Mouse (Mus musculus) liver, embryonic 15.5 days (tissue): ENCODE measurements around the gene Ip6k2. TPM values are rescaled to one million over a fixed set of nuclear protein-coding genes. Genes with fewer than 3 reads are reported as not detected.

Experiments
- ATAC-seq: fragments of 200-750 bp; cut with Nextera tagmentation; 2 replicates; pipeline ENCODE4 v1.8.0; 2017; ENCODE audit warnings: moderate number of reproducible peaks, mild to moderate bottlenecking, moderate library complexity; ENCODE audit not compliant: insufficient read depth
- H3K27ac ChIP-seq: fragments of 300-500 bp; sonication (generic); replicated peaks from 2 replicates; pipeline ENCODE4 v1.5.1; 2015; ENCODE audit warnings: mild to moderate bottlenecking, inconsistent platforms
- H3K27me3 ChIP-seq: fragments of 300-500 bp; sonication (generic); 2 replicates; pipeline ENCODE4 v1.6.1; 2015; ENCODE audit warnings: mild to moderate bottlenecking, inconsistent platforms
- H3K36me3 ChIP-seq: fragments of 300-500 bp; sonication (generic); replicated peaks from 2 replicates; pipeline ENCODE4 v1.6.1; 2015; ENCODE audit warnings: moderate library complexity, mild to moderate bottlenecking, inconsistent platforms
- H3K4me1 ChIP-seq: fragments of 300-500 bp; sonication (generic); replicated peaks from 2 replicates; pipeline ENCODE4 v1.6.1; 2015; ENCODE audit warnings: inconsistent platforms
- H3K4me2 ChIP-seq: fragments of 300-500 bp; sonication (generic); 2 replicates; pipeline ENCODE4 v1.6.1; 2015; ENCODE audit warnings: moderate library complexity, mild to moderate bottlenecking, inconsistent platforms
- H3K4me3 ChIP-seq: fragments of 300-500 bp; sonication (generic); replicated peaks from 2 replicates; pipeline ENCODE4 v1.5.1; 2015; ENCODE audit warnings: mild to moderate bottlenecking, inconsistent platforms
- H3K9ac ChIP-seq: fragments of 300-500 bp; sonication (generic); 2 replicates; pipeline ENCODE4 v1.6.1; 2015; ENCODE audit warnings: moderate library complexity, mild to moderate bottlenecking, inconsistent platforms
- H3K9me3 ChIP-seq: fragments of 300-500 bp; sonication (generic); replicated peaks from 2 replicates; pipeline ENCODE4 v1.6.1; 2016; ENCODE audit warnings: inconsistent platforms
- WGBS: fragments of 180-500 bp; shearing (Covaris S2); methylation state at CpG from one replicate; pipeline ENCODE4 v1.1.7; 2015; ENCODE audit warnings: mixed read lengths; ENCODE audit not compliant: insufficient replicate concordance; 5-methylcytosine and 5-hydroxymethylcytosine counted together
- microRNA-seq: library from miRNA; unstranded; fragments of <30 nt; microRNA quantifications from one replicate; pipeline ENCODE4, GENCODE M21; 2016
- polyA plus RNA-seq: library from polyadenylated mRNA; unstranded; fragments of >200 nt; fragmentation: Nextera tagmentation; extraction: Ambion mirVana; gene quantifications from 2 replicates; pipeline ENCODE4 v1.2.1, GENCODE M21; 2015

The Ip6k2 gene
- polyA plus RNA-seq, 1 experiment from 2014 or later, result 11.6 TPM

DNA sequence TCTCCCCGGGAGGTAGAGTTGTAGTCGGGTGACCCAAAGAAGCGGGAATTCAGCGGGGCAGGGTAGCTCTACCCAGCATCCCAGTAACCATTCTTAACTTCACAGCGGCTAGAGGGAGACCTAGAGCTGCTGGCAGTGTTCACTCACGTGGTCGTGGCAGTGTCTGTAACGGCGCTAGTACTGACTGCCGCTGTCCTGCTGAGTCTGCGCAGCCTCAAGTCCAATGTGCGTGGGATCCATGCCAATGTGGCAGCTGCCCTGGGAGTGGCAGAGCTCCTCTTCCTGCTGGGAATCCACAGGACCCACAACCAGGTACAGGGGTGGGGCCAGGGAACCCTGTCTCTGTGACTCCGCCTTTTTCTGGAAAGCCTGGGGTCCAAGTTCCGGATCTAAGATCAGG is 59.4 kb downstream of the Ip6k2 start:
- Histone ChIP-seq H3K9ac (no peak overlapping the region), H3K4me3 (no peak overlapping the region), H3K27ac (no peak overlapping the region), H3K36me3 (no peaks in the 10 kb centered on the region), H3K4me2 (peak overlapping the region; percentile 27; the same call in 1 of the 2 replicates), H3K9me3 (no peaks in the 10 kb centered on the region), H3K27me3 (peaks cover 38% of the 10 kb centered on the region), H3K4me1 (0 out of 2 replicates have a peak, but pooled peaks cover 7% of the 10 kb centered on the region)
- 9% methylated on average over 14 of the region's 14 CpGs for WGBS
- ATAC-seq, result no peak

DNA sequence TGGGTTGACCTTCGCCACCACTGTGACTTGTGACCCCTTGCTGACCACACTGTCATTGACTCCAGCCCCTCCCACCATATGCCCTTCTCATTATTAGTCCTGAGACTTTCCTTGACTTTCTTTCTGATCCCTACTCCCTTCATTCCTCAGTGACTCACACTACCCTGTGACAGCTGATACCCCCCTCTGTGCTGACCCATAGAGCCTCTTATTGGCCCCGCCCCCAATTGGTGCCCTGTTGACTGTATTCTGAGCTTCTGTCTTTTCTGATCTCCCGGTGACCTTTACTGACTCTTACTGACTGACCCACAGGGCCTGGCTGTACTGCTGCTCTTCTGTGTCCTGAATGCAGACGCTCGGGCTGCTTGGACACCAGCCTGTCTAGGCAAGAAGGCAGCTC is 61.8 kb downstream of the Ip6k2 start:
- Histone ChIP-seq H3K4me3 (no peak overlapping the region), H3K9me3 (no peaks in the 10 kb centered on the region), H3K4me2 (no peak overlapping the region), H3K4me1 (0 out of 2 replicates have a peak, but pooled peaks cover 7% of the 10 kb centered on the region), H3K36me3 (no peaks in the 10 kb centered on the region), H3K9ac (no peak overlapping the region), H3K27me3 (peaks cover 38% of the 10 kb centered on the region), H3K27ac (no peak overlapping the region)
- no peak for ATAC-seq
- WGBS, result 59% methylated on average over 5 of the region's 5 CpGs

DNA sequence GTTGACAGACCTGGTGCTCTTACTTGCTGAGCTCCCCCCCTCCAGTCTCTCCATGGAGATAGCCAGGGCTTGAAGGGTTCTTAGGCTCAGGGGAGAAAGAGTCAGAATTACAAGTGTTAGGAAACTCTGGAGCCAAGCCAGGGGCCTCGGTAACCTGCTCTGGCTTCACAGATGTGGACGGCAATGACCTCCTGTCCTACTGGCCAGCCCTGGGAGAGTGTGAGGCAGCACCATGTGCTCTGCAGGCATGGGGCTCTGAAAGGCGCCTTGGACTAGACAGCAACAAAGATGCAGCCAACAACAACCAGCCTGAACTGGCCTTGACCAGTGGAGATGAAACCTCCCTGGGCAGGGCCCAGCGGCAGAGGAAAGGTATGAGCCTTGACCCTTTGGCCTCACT is 63.8 kb downstream of the Ip6k2 start:
- Histone ChIP-seq H3K9me3 (no peaks in the 10 kb centered on the region), H3K4me3 (no peak overlapping the region), H3K27ac (no peak overlapping the region), H3K9ac (no peak overlapping the region), H3K36me3 (no peaks in the 10 kb centered on the region), H3K27me3 (peaks cover 27% of the 10 kb centered on the region), H3K4me2 (no peak overlapping the region), H3K4me1 (peaks cover 7% of the 10 kb centered on the region; the same call in 1 of the 2 replicates)
- ATAC-seq, result no peak
- whole genome bisulfite sequencing, result 56% methylated on average over 4 of the region's 4 CpGs

DNA sequence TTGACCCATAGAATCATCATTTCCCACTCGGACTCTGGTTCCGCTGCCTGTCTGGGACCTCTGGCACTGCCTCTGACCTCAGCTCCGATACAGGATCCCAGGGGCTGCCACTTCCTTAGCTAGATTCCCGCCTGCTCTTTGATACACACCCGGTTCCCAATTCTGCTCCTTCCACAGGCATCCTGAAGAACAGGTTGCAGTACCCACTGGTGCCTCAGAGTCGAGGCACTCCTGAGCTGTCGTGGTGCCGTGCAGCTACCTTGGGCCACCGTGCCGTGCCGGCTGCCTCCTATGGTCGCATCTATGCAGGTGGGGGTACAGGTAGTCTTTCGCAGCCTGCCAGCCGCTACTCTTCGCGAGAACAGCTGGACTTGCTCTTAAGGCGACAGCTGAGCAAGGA is 64.8 kb downstream of the Ip6k2 start:
- no peak overlapping the region for H3K9ac ChIP-seq

DNA sequence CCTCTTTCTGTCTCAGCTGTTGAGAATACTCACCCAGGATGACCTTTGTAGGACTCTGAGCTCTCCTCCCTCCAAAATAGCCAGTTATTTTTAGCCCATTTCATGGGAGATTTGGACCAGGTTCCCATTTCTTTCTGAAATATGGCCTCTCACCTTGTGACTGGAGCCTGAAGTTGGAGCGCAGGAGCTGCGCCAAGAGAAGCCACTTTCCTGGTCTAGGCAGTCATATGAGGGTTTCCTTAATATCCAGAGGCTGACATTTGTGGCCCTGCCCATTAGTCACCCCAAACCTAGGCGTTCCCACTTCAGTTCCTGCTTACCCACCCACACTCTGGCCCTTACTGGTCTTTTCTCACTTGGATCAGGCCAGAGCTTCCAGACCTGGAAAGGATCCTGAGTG is 69.4 kb downstream of the Ip6k2 start, which contains the start of gene Slc26a6:
TSS of gene Slc26a6 (plus strand) at position 308 of the 400 bp plus-strand sequence.
- peak within 1 kb of the TSS; percentile 64 for H3K9ac ChIP-seq

More for the DNA sequence above, 64.8 kb downstream of the Ip6k2 start:
- H3K4me1 ChIP-seq, result peaks cover 11% of the 10 kb centered on the region
- no peak overlapping the region for H3K27ac ChIP-seq
- H3K36me3 ChIP-seq, result no peaks in the 10 kb centered on the region
- no peak for ATAC-seq
- H3K4me2 ChIP-seq, result no peak overlapping the region
- H3K9me3 ChIP-seq, result no peaks in the 10 kb centered on the region
- 66% methylated on average over 17 of the region's 17 CpGs for WGBS
- no peak overlapping the region for H3K4me3 ChIP-seq
- H3K27me3 ChIP-seq, result peaks cover 17% of the 10 kb centered on the region; the same call in 1 of the 2 replicates

DNA sequence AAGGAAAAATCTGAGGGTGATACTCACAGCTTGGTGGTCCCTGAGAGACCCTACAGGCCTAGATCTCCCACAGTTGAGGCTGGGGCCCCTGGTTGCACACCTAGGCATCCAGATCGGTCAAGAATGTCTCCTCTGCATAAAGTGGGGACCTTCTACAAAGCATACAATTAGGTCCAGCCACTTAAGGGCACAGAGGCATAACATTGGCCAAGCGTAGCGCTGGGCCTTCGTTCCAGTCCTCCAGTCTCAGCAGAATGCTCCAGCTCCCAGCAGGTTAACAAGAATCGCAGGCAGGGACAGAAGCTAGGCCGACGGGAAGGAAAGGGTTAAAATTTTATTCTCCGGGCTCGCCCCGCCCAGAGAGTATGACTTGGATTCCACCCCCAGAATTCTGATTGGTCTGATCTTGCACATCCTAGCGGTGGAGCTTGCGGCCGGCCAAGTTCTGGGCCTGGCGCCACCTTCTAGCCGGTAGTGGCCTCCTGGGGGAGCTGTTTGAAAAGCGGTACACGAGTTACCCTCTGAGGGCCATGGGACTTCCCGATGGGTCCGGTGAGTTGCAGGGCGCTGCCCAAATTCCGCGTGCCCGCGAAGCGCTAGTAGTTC is 70.1 kb downstream of the Ip6k2 start:
- Histone ChIP-seq H3K27me3 (no peaks in the 10 kb centered on the region), H3K4me1 (peaks cover 36% of the 10 kb centered on the region), H3K36me3 (no peaks in the 10 kb centered on the region), H3K4me3 (peak overlapping the region; percentile 72), H3K4me2 (peak overlapping the region; percentile 98), H3K27ac (peak overlapping the region; percentile 75), H3K9ac (peak overlapping the region; percentile 64), H3K9me3 (no peaks in the 10 kb centered on the region)
- peak; percentile 92 for ATAC-seq
- WGBS, result 3% methylated on average over 25 of the region's 25 CpGs

More for the DNA sequence above, 69.4 kb downstream of the Ip6k2 start, which contains the start of gene Slc26a6:
- peak within 1 kb of the TSS; percentile 98 for H3K4me2 ChIP-seq
- H3K4me1 ChIP-seq, result peaks cover 36% of the 10 kb centered on the region
- H3K27me3 ChIP-seq, result no peaks in the 10 kb centered on the region; the same call in 1 of the 2 replicates
- no peak for ATAC-seq
- no peaks in the 10 kb centered on the region for H3K36me3 ChIP-seq
- H3K9me3 ChIP-seq, result no peaks in the 10 kb centered on the region
- peak within 1 kb of the TSS; percentile 72 for H3K4me3 ChIP-seq
- 74% methylated on average over 3 of the region's 3 CpGs for WGBS
- peak within 1 kb of the TSS; percentile 75 for H3K27ac ChIP-seq

DNA sequence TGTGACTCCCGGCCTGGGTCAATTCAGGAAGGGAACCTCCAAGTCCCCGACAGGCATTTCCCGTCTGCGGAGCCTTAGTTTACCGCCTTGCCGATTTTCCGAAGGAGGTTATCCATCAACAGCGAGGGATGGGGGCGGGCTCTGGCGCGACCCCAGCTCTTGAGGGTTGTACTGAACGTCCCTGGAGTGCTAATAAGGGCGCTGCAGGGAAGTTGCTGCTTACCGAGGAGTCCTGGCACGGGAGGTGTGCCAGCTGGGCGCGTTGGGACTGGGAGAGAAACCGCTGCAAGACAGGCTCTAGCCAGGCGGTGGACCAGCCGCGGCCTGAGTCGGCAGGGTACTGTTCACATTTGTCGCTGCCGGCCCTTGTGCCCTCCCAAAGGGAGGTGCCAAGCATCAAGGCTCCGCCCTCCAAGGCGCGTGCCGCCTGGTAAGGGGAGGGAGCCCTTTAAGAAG is 70.7 kb downstream of the Ip6k2 start:
- peak overlapping the region; percentile 98 for H3K4me2 ChIP-seq
- under 1% methylated on average over 28 of the region's 28 CpGs for WGBS
- ATAC-seq, result peak; percentile 80

DNA sequence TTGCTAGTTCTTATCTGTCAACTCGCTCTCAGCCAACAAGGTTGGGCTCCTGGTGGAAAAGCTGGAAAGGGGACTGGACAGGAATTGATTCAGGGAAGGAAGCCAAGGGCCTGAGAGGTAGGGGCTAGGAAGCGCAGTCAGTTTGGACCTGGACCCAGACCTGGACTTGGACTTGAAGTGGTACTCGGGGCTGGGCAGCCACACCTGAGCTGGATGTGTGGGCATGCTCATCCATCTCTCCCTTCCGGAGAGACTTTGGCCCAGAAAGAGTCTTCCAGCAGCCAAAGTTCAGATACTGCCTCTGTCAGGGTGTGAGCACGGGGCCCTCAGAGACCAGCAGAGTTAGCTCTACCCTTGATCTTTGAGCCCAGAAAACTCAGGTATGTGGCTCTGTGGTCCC is 71.7 kb downstream of the Ip6k2 start:
- ATAC-seq, result no peak
- Histone ChIP-seq H3K9me3 (no peaks in the 10 kb centered on the region), H3K4me2 (0 out of 2 replicates have a peak overlapping the region, but pooled peaks have one; percentile 98), H3K9ac (no peak overlapping the region), H3K27me3 (no peaks in the 10 kb centered on the region), H3K4me3 (peak overlapping the region; percentile 72; the same call in 1 of the 2 replicates), H3K4me1 (peaks cover 43% of the 10 kb centered on the region), H3K27ac (0 out of 2 replicates have a peak overlapping the region, but pooled peaks have one; percentile 14), H3K36me3 (no peaks in the 10 kb centered on the region)
- WGBS, result 61% methylated on average over 5 of the region's 5 CpGs

More for the DNA sequence above, 70.7 kb downstream of the Ip6k2 start:
- Histone ChIP-seq H3K27me3 (no peaks in the 10 kb centered on the region), H3K9ac (peak overlapping the region; percentile 64), H3K4me3 (peak overlapping the region; percentile 72), H3K27ac (peak overlapping the region; percentile 75), H3K9me3 (no peaks in the 10 kb centered on the region), H3K36me3 (no peaks in the 10 kb centered on the region), H3K4me1 (peaks cover 36% of the 10 kb centered on the region)

Small RNAs within 50 kb of the gene (microRNA-seq; reads per million reads assigned to microRNA genes)
- not detected for gene Gm23156

Other genes with a start within 250 kb of the Ip6k2 start
- 91.3 and 93.7 TPM in 2 replicates for gene Impdh2, start 223.5 kb upstream of the Ip6k2 start, polyA plus RNA-seq
- gene Ndufaf3, start 216.4 kb upstream of the Ip6k2 start, polyA plus RNA-seq, result 25.6 and 26.2 TPM in 2 replicates
- gene Dalrd3, start 213.9 kb upstream of the Ip6k2 start, polyA plus RNA-seq, result 29.2 and 34.2 TPM in 2 replicates
- gene Wdr6, start 205.1 kb upstream of the Ip6k2 start, polyA plus RNA-seq, result 11.4 and 12.1 TPM in 2 replicates
- gene P4htm, start 186.1 kb upstream of the Ip6k2 start, polyA plus RNA-seq, result 0.36 and 0.41 TPM in 2 replicates
- 29.7 and 32.3 TPM in 2 replicates for gene Arih2, start 134.4 kb upstream of the Ip6k2 start, polyA plus RNA-seq
- gene Slc25a20, start 121.7 kb upstream of the Ip6k2 start, polyA plus RNA-seq, result 25.4 and 26.8 TPM in 2 replicates
- gene Prkar2a, start 94.5 kb upstream of the Ip6k2 start, polyA plus RNA-seq, result 9.5 and 10.3 TPM in 2 replicates
- 3.9 and 9.1 TPM in 2 replicates for gene Nckipsd, start 24.6 kb downstream of the Ip6k2 start, polyA plus RNA-seq
- gene Celsr3, start 42.5 kb downstream of the Ip6k2 start, polyA plus RNA-seq, result 0.15 and 0.16 TPM in 2 replicates
- 6.3 and 6.5 TPM in 2 replicates for gene Slc26a6, start 69.5 kb downstream of the Ip6k2 start, polyA plus RNA-seq
- not detected in 2 replicates for gene Tmem89, start 130.8 kb downstream of the Ip6k2 start, polyA plus RNA-seq
- 316 and 353 TPM in 2 replicates for gene Uqcrc1, start 152.8 kb downstream of the Ip6k2 start, polyA plus RNA-seq
- 0.33 and 0.60 TPM in 2 replicates for gene Col7a1, start 169.8 kb downstream of the Ip6k2 start, polyA plus RNA-seq
- 0.07 TPM in 1 of 2 replicates, not detected in the other for gene Ucn2, start 202.2 kb downstream of the Ip6k2 start, polyA plus RNA-seq
- 3.9 and 4.5 TPM in 2 replicates for gene Pfkfb4, start 208.0 kb downstream of the Ip6k2 start, polyA plus RNA-seq